Mouse (Mus musculus): ENCODE results near the gene Cetn4. TPM values are rescaled to one million over a fixed set of nuclear protein-coding genes. Genes with fewer than 3 reads are reported as not detected.

Cetn4 gene
- polyA plus RNA-seq, 1 experiment from 2014 or later = 2.0 TPM

GRCm38 (mm10) chr3:37342811-37343210 is 30.3 kb upstream of the Cetn4 start:
- H3K36me3 ChIP-seq (ENCODE audit: control insufficient read depth, insufficient read depth, low read length) = no peaks in the 10 kb centered on the region
- 0 out of 2 replicates have a peak, but pooled peaks cover 5% of the 10 kb centered on the region for H3K27me3 ChIP-seq (ENCODE audit: control insufficient read depth, insufficient read depth, low read length)
- no peaks in the 10 kb centered on the region; the same call in 1 of the 2 replicates for H3K4me1 ChIP-seq (ENCODE audit: control insufficient read depth, insufficient read depth, low read length)
- ATAC-seq (ENCODE audit: insufficient number of reproducible peaks, low FRiP score, low TSS enrichment, low read depth) (no peak), DNase-seq (ENCODE audit: low spot score) (no peak)
- 69% methylated on average over 5 of the region's 5 CpGs for WGBS
- H3K4me3 ChIP-seq (ENCODE audit: low read depth, low read length) = no peak overlapping the region
- H3K9ac ChIP-seq (ENCODE audit: low read length) = no peak overlapping the region
- H3K9me3 ChIP-seq (ENCODE audit: control insufficient read depth, low read length) = no peaks in the 10 kb centered on the region
- H3K27ac ChIP-seq (replicated peaks; ENCODE audit: low read depth, low read length) = no peak overlapping the region
- H3K4me2 ChIP-seq (ENCODE audit: low read depth, severe bottlenecking) = no peak overlapping the region

- no peak overlapping the region for H3K9ac ChIP-seq (ENCODE audit: low read length)
- no peak overlapping the region for H3K4me3 ChIP-seq (ENCODE audit: low read depth, low read length)
- ATAC-seq (ENCODE audit: insufficient number of reproducible peaks, low FRiP score, low TSS enrichment, low read depth) (no peak), DNase-seq (ENCODE audit: low spot score) (no peak)
- 58% methylated on average over 5 of the region's 5 CpGs for WGBS
- H3K27ac ChIP-seq (replicated peaks; ENCODE audit: low read depth, low read length) = no peak overlapping the region
- no peaks in the 10 kb centered on the region for H3K27me3 ChIP-seq (ENCODE audit: control insufficient read depth, insufficient read depth, low read length)
- no peaks in the 10 kb centered on the region for H3K9me3 ChIP-seq (ENCODE audit: control insufficient read depth, low read length)
- H3K36me3 ChIP-seq (ENCODE audit: control insufficient read depth, insufficient read depth, low read length) = no peaks in the 10 kb centered on the region
- no peaks in the 10 kb centered on the region for H3K4me1 ChIP-seq (ENCODE audit: control insufficient read depth, insufficient read depth, low read length)
- no peak overlapping the region for H3K4me2 ChIP-seq (ENCODE audit: low read depth, severe bottlenecking)
Observed at GRCm38 (mm10) chr3:37341110-37341509, 28.6 kb upstream of the Cetn4 start.

GRCm38 (mm10) chr3:37334053-37334452 is 21.5 kb upstream of the Cetn4 start:
- Histone ChIP-seq H3K4me1 (ENCODE audit: control insufficient read depth, insufficient read depth, low read length) (no peaks in the 10 kb centered on the region), H3K4me3 (ENCODE audit: low read depth, low read length) (no peak overlapping the region), H3K27ac (replicated peaks; ENCODE audit: low read depth, low read length) (no peak overlapping the region), H3K9ac (ENCODE audit: low read length) (no peak overlapping the region), H3K9me3 (ENCODE audit: control insufficient read depth, low read length) (no peaks in the 10 kb centered on the region), H3K36me3 (ENCODE audit: control insufficient read depth, insufficient read depth, low read length) (no peaks in the 10 kb centered on the region), H3K27me3 (ENCODE audit: control insufficient read depth, insufficient read depth, low read length) (no peaks in the 10 kb centered on the region), H3K4me2 (ENCODE audit: low read depth, severe bottlenecking) (no peak overlapping the region)
- 91% methylated on average over 4 of the region's 4 CpGs for WGBS
- DNase-seq (ENCODE audit: low spot score) = no peak
- ATAC-seq (ENCODE audit: insufficient number of reproducible peaks, low FRiP score, low TSS enrichment, low read depth) = no peak

- WGBS = 79% methylated on average over 6 of the region's 6 CpGs
- Histone ChIP-seq H3K9me3 (ENCODE audit: control insufficient read depth, low read length) (no peaks in the 10 kb centered on the region), H3K4me1 (ENCODE audit: control insufficient read depth, insufficient read depth, low read length) (no peaks in the 10 kb centered on the region), H3K4me3 (ENCODE audit: low read depth, low read length) (no peak overlapping the region), H3K36me3 (ENCODE audit: control insufficient read depth, insufficient read depth, low read length) (no peaks in the 10 kb centered on the region), H3K4me2 (ENCODE audit: low read depth, severe bottlenecking) (no peak overlapping the region), H3K27me3 (ENCODE audit: control insufficient read depth, insufficient read depth, low read length) (no peaks in the 10 kb centered on the region), H3K9ac (ENCODE audit: low read length) (no peak overlapping the region), H3K27ac (replicated peaks; ENCODE audit: low read depth, low read length) (no peak overlapping the region)
- no peak for DNase-seq (ENCODE audit: low spot score)
- no peak for ATAC-seq (ENCODE audit: insufficient number of reproducible peaks, low FRiP score, low TSS enrichment, low read depth)
Observed at GRCm38 (mm10) chr3:37331999-37332449, 19.5 kb upstream of the Cetn4 start.

- H3K27ac ChIP-seq (replicated peaks; ENCODE audit: low read depth, low read length) = no peak overlapping the region
- no peak overlapping the region for H3K9ac ChIP-seq (ENCODE audit: low read length)
- no peaks in the 10 kb centered on the region for H3K4me1 ChIP-seq (ENCODE audit: control insufficient read depth, insufficient read depth, low read length)
- no peaks in the 10 kb centered on the region for H3K36me3 ChIP-seq (ENCODE audit: control insufficient read depth, insufficient read depth, low read length)
- H3K9me3 ChIP-seq (ENCODE audit: control insufficient read depth, low read length) = no peaks in the 10 kb centered on the region
- no peak for ATAC-seq (ENCODE audit: insufficient number of reproducible peaks, low FRiP score, low TSS enrichment, low read depth)
- WGBS = 89% methylated on average over 1 of the region's 1 CpGs
- H3K4me3 ChIP-seq (ENCODE audit: low read depth, low read length) = no peak overlapping the region
- DNase-seq (ENCODE audit: low spot score) = no peak
- H3K27me3 ChIP-seq (ENCODE audit: control insufficient read depth, insufficient read depth, low read length) = no peaks in the 10 kb centered on the region
- H3K4me2 ChIP-seq (ENCODE audit: low read depth, severe bottlenecking) = no peak overlapping the region
Observed at GRCm38 (mm10) chr3:37329963-37330362, 17.5 kb upstream of the Cetn4 start.

GRCm38 (mm10) chr3:37328489-37328888 is 16.0 kb upstream of the Cetn4 start:
- H3K4me3 ChIP-seq (ENCODE audit: low read depth, low read length) = no peak overlapping the region
- H3K27ac ChIP-seq (replicated peaks; ENCODE audit: low read depth, low read length) = no peak overlapping the region
- no peaks in the 10 kb centered on the region for H3K4me1 ChIP-seq (ENCODE audit: control insufficient read depth, insufficient read depth, low read length)
- ATAC-seq (ENCODE audit: insufficient number of reproducible peaks, low FRiP score, low TSS enrichment, low read depth) = no peak
- DNase-seq (ENCODE audit: low spot score) = no peak
- 75% methylated on average over 2 of the region's 2 CpGs for WGBS
- H3K36me3 ChIP-seq (ENCODE audit: control insufficient read depth, insufficient read depth, low read length) = no peaks in the 10 kb centered on the region
- no peak overlapping the region for H3K9ac ChIP-seq (ENCODE audit: low read length)
- no peaks in the 10 kb centered on the region for H3K27me3 ChIP-seq (ENCODE audit: control insufficient read depth, insufficient read depth, low read length)
- H3K9me3 ChIP-seq (ENCODE audit: control insufficient read depth, low read length) = no peaks in the 10 kb centered on the region
- H3K4me2 ChIP-seq (ENCODE audit: low read depth, severe bottlenecking) = no peak overlapping the region

GRCm38 (mm10) chr3:37326627-37327026 is 14.1 kb upstream of the Cetn4 start:
- Histone ChIP-seq H3K9me3 (ENCODE audit: control insufficient read depth, low read length) (no peaks in the 10 kb centered on the region), H3K9ac (ENCODE audit: low read length) (no peak overlapping the region), H3K27ac (replicated peaks; ENCODE audit: low read depth, low read length) (no peak overlapping the region), H3K27me3 (ENCODE audit: control insufficient read depth, insufficient read depth, low read length) (no peaks in the 10 kb centered on the region), H3K4me3 (ENCODE audit: low read depth, low read length) (no peak overlapping the region), H3K36me3 (ENCODE audit: control insufficient read depth, insufficient read depth, low read length) (no peaks in the 10 kb centered on the region), H3K4me2 (ENCODE audit: low read depth, severe bottlenecking) (no peak overlapping the region), H3K4me1 (ENCODE audit: control insufficient read depth, insufficient read depth, low read length) (no peaks in the 10 kb centered on the region)
- DNase-seq (ENCODE audit: low spot score) (no peak), ATAC-seq (ENCODE audit: insufficient number of reproducible peaks, low FRiP score, low TSS enrichment, low read depth) (no peak)
- 88% methylated on average over 3 of the region's 3 CpGs for WGBS

- no peak overlapping the region for H3K27ac ChIP-seq (replicated peaks; ENCODE audit: low read depth, low read length)
- no peaks in the 10 kb centered on the region for H3K27me3 ChIP-seq (ENCODE audit: control insufficient read depth, insufficient read depth, low read length)
- no peak for ATAC-seq (ENCODE audit: insufficient number of reproducible peaks, low FRiP score, low TSS enrichment, low read depth)
- H3K9me3 ChIP-seq (ENCODE audit: control insufficient read depth, low read length) = no peaks in the 10 kb centered on the region
- no peak for DNase-seq (ENCODE audit: low spot score)
- WGBS = 86% methylated on average over 5 of the region's 5 CpGs
- H3K4me3 ChIP-seq (ENCODE audit: low read depth, low read length) = no peak overlapping the region
- no peaks in the 10 kb centered on the region for H3K36me3 ChIP-seq (ENCODE audit: control insufficient read depth, insufficient read depth, low read length)
- H3K4me2 ChIP-seq (ENCODE audit: low read depth, severe bottlenecking) = no peak overlapping the region
- no peaks in the 10 kb centered on the region for H3K4me1 ChIP-seq (ENCODE audit: control insufficient read depth, insufficient read depth, low read length)
- H3K9ac ChIP-seq (ENCODE audit: low read length) = no peak overlapping the region
Observed at GRCm38 (mm10) chr3:37325317-37326112, 13.0 kb upstream of the Cetn4 start.

GRCm38 (mm10) chr3:37324310-37324709 is 11.8 kb upstream of the Cetn4 start:
- Histone ChIP-seq H3K36me3 (ENCODE audit: control insufficient read depth, insufficient read depth, low read length) (no peaks in the 10 kb centered on the region), H3K9ac (ENCODE audit: low read length) (no peak overlapping the region), H3K4me2 (ENCODE audit: low read depth, severe bottlenecking) (no peak overlapping the region), H3K4me1 (ENCODE audit: control insufficient read depth, insufficient read depth, low read length) (no peaks in the 10 kb centered on the region), H3K4me3 (ENCODE audit: low read depth, low read length) (no peak overlapping the region), H3K27me3 (ENCODE audit: control insufficient read depth, insufficient read depth, low read length) (no peaks in the 10 kb centered on the region), H3K27ac (replicated peaks; ENCODE audit: low read depth, low read length) (no peak overlapping the region), H3K9me3 (ENCODE audit: control insufficient read depth, low read length) (no peaks in the 10 kb centered on the region)
- ATAC-seq (ENCODE audit: insufficient number of reproducible peaks, low FRiP score, low TSS enrichment, low read depth) = no peak
- DNase-seq (ENCODE audit: low spot score) = no peak
- WGBS = 43% methylated on average over 3 of the region's 3 CpGs

All from limb, embryonic 11.5 days (tissue).